Mouse (Mus musculus): ENCODE results near the gene Plekhj1. TPM values are rescaled to one million over a fixed set of nuclear protein-coding genes. Genes with fewer than 3 reads are reported as not detected.
A peak's percentile ranks its signal among the peaks of the same experiment; 100 is the strongest.

Plekhj1 gene
- polyA plus RNA-seq, 1 experiment from 2014 or later: 141 TPM

GRCm38 (mm10) chr10:80784871-80785270, 13.6 kb downstream of the Plekhj1 start:
- WGBS: 78% methylated on average over 12 of the region's 12 CpGs
- peaks cover 98% of the 10 kb centered on the region for H3K36me3 ChIP-seq (ENCODE audit: poor library complexity, severe bottlenecking)
- H3K27me3 ChIP-seq: no peaks in the 10 kb centered on the region
- no peaks in the 10 kb centered on the region for H3K4me1 ChIP-seq
- no peaks in the 10 kb centered on the region for H3K9me3 ChIP-seq (replicated peaks)
- H3K9ac ChIP-seq: no peak overlapping the region
- ATAC-seq: no peak
- H3K27ac ChIP-seq: no peak overlapping the region
- no peak overlapping the region for H3K4me2 ChIP-seq
- no peak overlapping the region for H3K4me3 ChIP-seq

DNA sequence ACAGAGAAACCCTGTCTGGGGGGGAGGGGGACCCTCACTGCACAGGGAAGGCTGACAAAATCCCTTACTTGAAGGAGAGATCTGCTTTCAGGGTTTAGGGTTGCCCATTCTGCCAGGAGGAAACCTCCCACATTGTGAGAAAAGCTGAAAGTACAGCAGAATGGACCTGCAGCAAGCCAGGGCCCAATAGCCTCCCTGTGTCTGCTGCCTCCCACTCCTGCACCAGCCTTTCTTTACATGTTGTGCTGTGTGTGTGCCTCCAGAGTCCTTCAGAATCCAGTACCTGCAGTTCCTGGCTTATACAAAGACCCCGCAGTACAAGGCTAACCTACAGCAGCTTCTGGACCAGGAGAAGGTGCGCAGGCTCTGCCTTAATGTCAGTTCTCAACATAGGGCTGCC, 14.1 kb downstream of the Plekhj1 start:
- no peaks in the 10 kb centered on the region for H3K4me1 ChIP-seq
- no peaks in the 10 kb centered on the region for H3K9me3 ChIP-seq (replicated peaks)
- H3K4me3 ChIP-seq: no peak overlapping the region
- H3K27ac ChIP-seq: no peak overlapping the region
- H3K4me2 ChIP-seq: no peak overlapping the region
- no peak overlapping the region for H3K9ac ChIP-seq
- H3K36me3 ChIP-seq (ENCODE audit: poor library complexity, severe bottlenecking): peaks cover 100% of the 10 kb centered on the region
- ATAC-seq: no peak
- H3K27me3 ChIP-seq: no peaks in the 10 kb centered on the region
- 98% methylated on average over 2 of the region's 2 CpGs for WGBS

DNA sequence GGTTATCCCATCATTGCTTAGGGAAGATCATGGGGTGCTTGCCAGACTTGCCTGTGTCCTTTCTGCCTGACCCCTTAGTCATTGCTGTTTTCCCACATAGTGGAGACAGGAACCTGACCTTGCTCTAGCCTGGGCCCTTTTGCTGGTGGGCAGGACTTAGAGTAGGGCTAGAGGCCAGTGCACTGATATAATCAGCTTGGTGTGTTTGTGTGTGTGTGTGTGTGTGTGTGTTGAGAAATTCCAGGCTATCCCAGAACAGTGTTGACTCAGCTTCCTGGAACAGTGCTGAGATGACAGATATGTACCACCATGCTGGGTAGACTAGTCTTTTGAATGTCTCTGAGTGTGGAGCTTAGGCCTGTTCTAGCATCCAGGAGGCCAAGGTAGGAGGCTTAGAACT, 18.9 kb downstream of the Plekhj1 start:
- Histone ChIP-seq H3K27me3 (no peaks in the 10 kb centered on the region), H3K9ac (no peak overlapping the region), H3K4me3 (no peak overlapping the region), H3K4me1 (0 out of 2 replicates have a peak, but pooled peaks cover under 1% of the 10 kb centered on the region), H3K4me2 (no peak overlapping the region), H3K36me3 (ENCODE audit: poor library complexity, severe bottlenecking) (peaks cover 100% of the 10 kb centered on the region), H3K9me3 (replicated peaks) (no peaks in the 10 kb centered on the region), H3K27ac (no peak overlapping the region)
- no peak for ATAC-seq

GRCm38 (mm10) chr10:80777123-80777522, 21.3 kb downstream of the Plekhj1 start:
- Histone ChIP-seq H3K4me2 (no peak overlapping the region), H3K4me1 (peaks cover 7% of the 10 kb centered on the region; the same call in 1 of the 2 replicates), H3K4me3 (no peak overlapping the region), H3K27ac (no peak overlapping the region), H3K36me3 (ENCODE audit: poor library complexity, severe bottlenecking) (peaks cover 100% of the 10 kb centered on the region), H3K9me3 (replicated peaks) (no peaks in the 10 kb centered on the region), H3K9ac (no peak overlapping the region), H3K27me3 (no peaks in the 10 kb centered on the region)
- no peak for ATAC-seq
- 92% methylated on average over 5 of the region's 5 CpGs for WGBS

DNA sequence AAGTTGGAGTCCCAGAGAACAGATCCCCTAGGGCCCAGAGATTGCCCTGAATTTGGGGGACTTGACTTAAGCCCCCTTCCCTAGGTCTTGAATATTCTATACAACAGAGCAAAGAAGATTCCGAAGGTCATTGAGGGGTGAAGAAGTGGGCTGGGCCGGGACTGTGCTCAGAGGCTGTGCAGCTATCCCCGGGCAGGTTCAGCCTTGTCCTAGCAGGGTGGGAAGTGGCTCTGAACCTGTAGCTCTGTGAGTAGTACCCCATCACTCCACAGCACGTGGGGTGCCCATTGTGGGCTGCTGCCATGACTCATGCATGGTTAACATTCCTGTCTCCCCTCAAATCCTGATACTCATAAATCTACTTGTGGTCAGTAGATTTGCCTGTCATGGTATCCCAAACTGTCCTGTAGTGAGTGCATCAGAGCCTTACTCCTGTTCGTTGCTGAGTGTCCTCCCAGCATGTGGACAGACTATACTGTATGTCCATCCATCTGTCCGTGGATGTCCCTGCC, 22.0 kb downstream of the Plekhj1 start:
- no peaks in the 10 kb centered on the region for H3K9me3 ChIP-seq (replicated peaks)
- peaks cover 7% of the 10 kb centered on the region; the same call in 1 of the 2 replicates for H3K4me1 ChIP-seq
- no peak overlapping the region for H3K27ac ChIP-seq
- peaks cover 100% of the 10 kb centered on the region for H3K36me3 ChIP-seq (ENCODE audit: poor library complexity, severe bottlenecking)
- H3K4me3 ChIP-seq: no peak overlapping the region
- H3K9ac ChIP-seq: no peak overlapping the region
- no peaks in the 10 kb centered on the region for H3K27me3 ChIP-seq
- no peak overlapping the region for H3K4me2 ChIP-seq
- ATAC-seq: no peak
- WGBS: 87% methylated on average over 6 of the region's 6 CpGs

- Histone ChIP-seq H3K27me3 (no peaks in the 10 kb centered on the region), H3K9me3 (replicated peaks) (no peaks in the 10 kb centered on the region), H3K4me1 (peaks cover 7% of the 10 kb centered on the region; the same call in 1 of the 2 replicates), H3K4me2 (no peak overlapping the region), H3K9ac (no peak overlapping the region), H3K36me3 (ENCODE audit: poor library complexity, severe bottlenecking) (peaks cover 100% of the 10 kb centered on the region), H3K27ac (no peak overlapping the region), H3K4me3 (no peak overlapping the region)
- WGBS: 94% methylated on average over 4 of the region's 4 CpGs
- ATAC-seq: no peak
Observed at GRCm38 (mm10) chr10:80775731-80776130, 22.7 kb downstream of the Plekhj1 start.

- 96% methylated on average over 4 of the region's 4 CpGs for WGBS
- Histone ChIP-seq H3K9me3 (replicated peaks) (no peaks in the 10 kb centered on the region), H3K27me3 (no peaks in the 10 kb centered on the region), H3K4me3 (no peak overlapping the region), H3K36me3 (ENCODE audit: poor library complexity, severe bottlenecking) (peaks cover 100% of the 10 kb centered on the region), H3K9ac (no peak overlapping the region), H3K27ac (no peak overlapping the region), H3K4me2 (no peak overlapping the region), H3K4me1 (peaks cover 7% of the 10 kb centered on the region; the same call in 1 of the 2 replicates)
- ATAC-seq: peak; percentile 45
Observed at GRCm38 (mm10) chr10:80774981-80775380, 23.4 kb downstream of the Plekhj1 start.

DNA sequence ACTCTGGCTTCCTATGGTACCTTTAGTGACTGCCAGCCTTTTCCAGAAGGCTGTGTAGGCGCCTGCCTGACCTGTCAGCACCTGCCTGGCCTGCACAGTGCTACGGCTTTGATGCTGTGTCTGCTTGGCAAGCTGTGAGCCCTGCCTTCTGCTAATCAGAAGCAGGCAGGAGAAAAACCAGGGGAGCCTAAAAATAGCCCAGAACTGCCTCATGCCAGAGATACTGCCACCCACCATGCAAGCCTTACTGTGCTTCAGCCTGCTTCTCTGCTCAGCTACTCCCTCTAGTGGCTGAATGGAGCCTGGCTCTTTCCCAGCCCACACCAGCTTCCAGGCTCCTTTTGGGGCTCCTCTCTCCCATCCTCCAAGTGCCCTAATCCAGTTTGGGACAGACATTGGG, 23.9 kb downstream of the Plekhj1 start:
- WGBS: 64% methylated on average over 2 of the region's 2 CpGs

GRCm38 (mm10) chr10:80773816-80774215, 24.6 kb downstream of the Plekhj1 start:
- H3K9me3 ChIP-seq (replicated peaks): no peaks in the 10 kb centered on the region
- peak overlapping the region; percentile 48 for H3K27ac ChIP-seq
- 85% methylated on average over 5 of the region's 5 CpGs for WGBS
- no peak overlapping the region for H3K4me2 ChIP-seq
- peaks cover 7% of the 10 kb centered on the region; the same call in 1 of the 2 replicates for H3K4me1 ChIP-seq
- no peak overlapping the region for H3K4me3 ChIP-seq
- H3K36me3 ChIP-seq (ENCODE audit: poor library complexity, severe bottlenecking): peaks cover 100% of the 10 kb centered on the region
- no peak for ATAC-seq
- peak overlapping the region; percentile 26; the same call in 1 of the 2 replicates for H3K9ac ChIP-seq
- H3K27me3 ChIP-seq: no peaks in the 10 kb centered on the region

More for the DNA sequence above, 23.9 kb downstream of the Plekhj1 start:
- H3K27me3 ChIP-seq: no peaks in the 10 kb centered on the region
- peaks cover 7% of the 10 kb centered on the region; the same call in 1 of the 2 replicates for H3K4me1 ChIP-seq
- H3K27ac ChIP-seq: peak overlapping the region; percentile 48
- no peak overlapping the region for H3K4me2 ChIP-seq
- peaks cover 100% of the 10 kb centered on the region for H3K36me3 ChIP-seq (ENCODE audit: poor library complexity, severe bottlenecking)
- no peaks in the 10 kb centered on the region for H3K9me3 ChIP-seq (replicated peaks)
- peak; percentile 83 for ATAC-seq
- H3K4me3 ChIP-seq: no peak overlapping the region
- no peak overlapping the region for H3K9ac ChIP-seq

- ATAC-seq: no peak
- WGBS: 93% methylated on average over 6 of the region's 6 CpGs
Observed at GRCm38 (mm10) chr10:80768365-80768764, 30.1 kb downstream of the Plekhj1 start.

GRCm38 (mm10) chr10:80766161-80766815, 32.1 kb downstream of the Plekhj1 start:
- Histone ChIP-seq H3K36me3 (ENCODE audit: poor library complexity, severe bottlenecking) (peaks cover 73% of the 10 kb centered on the region), H3K4me3 (no peak overlapping the region), H3K4me2 (no peak overlapping the region), H3K27me3 (no peaks in the 10 kb centered on the region), H3K4me1 (0 out of 2 replicates have a peak, but pooled peaks cover 4% of the 10 kb centered on the region), H3K9me3 (replicated peaks) (no peaks in the 10 kb centered on the region), H3K9ac (no peak overlapping the region), H3K27ac (no peak overlapping the region)
- no peak for ATAC-seq
- WGBS: 83% methylated on average over 10 of the region's 10 CpGs

More at GRCm38 (mm10) chr10:80768365-80768764, 30.1 kb downstream of the Plekhj1 start:
- H3K9me3 ChIP-seq (replicated peaks): no peaks in the 10 kb centered on the region
- no peaks in the 10 kb centered on the region for H3K4me1 ChIP-seq
- H3K27ac ChIP-seq: no peak overlapping the region
- no peak overlapping the region for H3K4me3 ChIP-seq
- no peak overlapping the region for H3K4me2 ChIP-seq
- peaks cover 93% of the 10 kb centered on the region for H3K36me3 ChIP-seq (ENCODE audit: poor library complexity, severe bottlenecking)
- H3K9ac ChIP-seq: no peak overlapping the region
- no peaks in the 10 kb centered on the region for H3K27me3 ChIP-seq

- Histone ChIP-seq H3K9me3 (replicated peaks) (no peaks in the 10 kb centered on the region), H3K27ac (no peak overlapping the region), H3K4me1 (peaks cover 9% of the 10 kb centered on the region), H3K36me3 (ENCODE audit: poor library complexity, severe bottlenecking) (peaks cover 67% of the 10 kb centered on the region), H3K4me2 (no peak overlapping the region), H3K9ac (no peak overlapping the region), H3K27me3 (no peaks in the 10 kb centered on the region), H3K4me3 (no peak overlapping the region)
- 95% methylated on average over 2 of the region's 2 CpGs for WGBS
- no peak for ATAC-seq
Observed at GRCm38 (mm10) chr10:80765746-80766145, 32.7 kb downstream of the Plekhj1 start.
